Mouse (Mus musculus): ENCODE data around the gene Slc25a29.

DNA sequence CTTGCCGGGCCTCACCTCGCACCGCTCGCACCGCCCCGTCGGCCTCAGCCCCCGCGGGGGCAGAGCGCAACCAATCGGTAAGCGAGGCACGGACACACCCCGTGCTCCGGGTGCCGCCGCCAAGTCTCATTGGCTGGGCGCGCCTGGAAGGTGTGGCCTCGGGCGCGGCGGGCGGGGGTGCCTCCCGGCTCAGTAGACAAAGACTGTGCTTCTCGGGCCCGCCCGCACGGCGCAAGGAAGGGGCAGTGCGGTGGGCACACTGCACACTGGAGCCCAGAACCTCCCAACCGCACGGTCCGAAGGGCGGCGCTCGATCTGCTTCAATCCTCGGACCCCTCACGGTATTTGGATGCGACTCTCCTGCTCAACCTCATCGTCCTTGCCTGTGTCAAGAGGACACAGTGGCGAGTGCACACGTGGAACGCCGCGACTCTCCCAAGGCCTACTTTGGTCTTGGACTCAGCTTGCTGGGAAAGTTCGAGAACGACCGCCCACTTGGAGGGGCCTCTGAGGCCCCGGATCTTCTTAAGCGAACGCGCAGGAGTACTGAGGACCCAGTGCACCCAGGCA lies at the start of gene Slc25a29, which contains the start of gene Slc25a47:
- TF ChIP-seq POLR2A (IDR thresholded peaks at IDR 0.05; ENCODE audit: control insufficient read depth, extremely low read depth, insufficient read depth, low read length, poor library complexity) (0 out of 2 replicates have a peak, but pooled peaks have one; percentile 7), CTCF (IDR thresholded peaks at IDR 0.05; ENCODE audit: borderline replicate concordance, control insufficient read depth, extremely low read depth, insufficient read depth, low read length, poor library complexity) (0 out of 2 replicates have a peak, but pooled peaks have one; percentile 32)
